Mouse (Mus musculus) liver, postnatal 0 days (tissue): Measurements from ENCODE around the gene Mecom. TPM values are rescaled to one million over a fixed set of nuclear protein-coding genes. Genes with fewer than 3 reads are reported as not detected.

ENCODE experiments used
- ATAC-seq: fragments of 200-750 bp; cut with Nextera tagmentation; 2 replicates; pipeline ENCODE4 v1.8.0; 2017; ENCODE audit warnings: mild to moderate bottlenecking, moderate library complexity
- DNase-seq: peaks from one replicate; pipeline ENCODE4 v3.0.0-alpha.2; 2016
- H3K27ac ChIP-seq: fragments of 300-500 bp; sonication (generic); 2 replicates; pipeline ENCODE4 v1.5.1; 2014; ENCODE audit warnings: antibody characterized with exemption, moderate library complexity, mild to moderate bottlenecking, low read depth
- H3K27me3 ChIP-seq: fragments of 300-500 bp; sonication (generic); 2 replicates; pipeline ENCODE4 v1.6.1; 2014; ENCODE audit warnings: low read length, control low read depth, mixed read lengths; ENCODE audit not compliant: insufficient read depth
- H3K36me3 ChIP-seq: fragments of 300-500 bp; sonication (generic); replicated peaks from 2 replicates; pipeline ENCODE4 v1.6.1; 2014; ENCODE audit warnings: mild to moderate bottlenecking, control low read depth, low read length, moderate library complexity, mixed read lengths; ENCODE audit not compliant: insufficient read depth
- H3K4me1 ChIP-seq: fragments of 300-500 bp; sonication (generic); 2 replicates; pipeline ENCODE4 v1.6.1; 2014; ENCODE audit warnings: antibody characterized with exemption, mild to moderate bottlenecking, control low read depth; ENCODE audit not compliant: insufficient read depth
- H3K4me2 ChIP-seq: fragments of 300-500 bp; sonication (generic); 2 replicates; pipeline ENCODE4 v1.6.1; 2014; ENCODE audit warnings: low read depth, mild to moderate bottlenecking, low read length, moderate library complexity, mixed read lengths
- H3K4me3 ChIP-seq: fragments of 300-500 bp; sonication (generic); 2 replicates; pipeline ENCODE4 v1.5.1; 2014; ENCODE audit warnings: low read depth, low read length
- H3K9ac ChIP-seq: fragments of 300-500 bp; sonication (generic); replicated peaks from 2 replicates; pipeline ENCODE4 v1.6.1; 2014; ENCODE audit warnings: mild to moderate bottlenecking, moderate library complexity
- H3K9me3 ChIP-seq: fragments of 300-500 bp; sonication (generic); 2 replicates; pipeline ENCODE4 v1.6.1; 2016; ENCODE audit warnings: mild to moderate bottlenecking, control low read depth, low read length, mixed read lengths
- CTCF ChIP-seq: sonication (generic); IDR thresholded peaks from 2 replicates; pipeline ENCODE4 v1.5.1; 2016; ENCODE audit warnings: antibody characterized with exemption, low read depth
- EP300 ChIP-seq: IDR thresholded peaks from 2 replicates; pipeline ENCODE4 v1.6.1; 2016; ENCODE audit warnings: antibody characterized with exemption, low read depth, mild to moderate bottlenecking
- WGBS: fragments of 180-500 bp; shearing (Covaris S2); extraction: QIAGEN DNeasy Blood & Tissue Kit; methylation state at CpG from one replicate; pipeline ENCODE4 v1.1.7; 2014; ENCODE audit not compliant: insufficient replicate concordance; 5-methylcytosine and 5-hydroxymethylcytosine counted together
- polyA plus RNA-seq: library from polyadenylated mRNA; unstranded; fragments of >200 nt; fragmentation: Nextera tagmentation; extraction: Ambion mirVana; gene quantifications from 2 replicates; pipeline ENCODE4 v1.2.1, GENCODE M21; 2015

Gene Mecom
- polyA plus RNA-seq, 1 experiment from 2014 or later: 0.89 TPM

DNA sequence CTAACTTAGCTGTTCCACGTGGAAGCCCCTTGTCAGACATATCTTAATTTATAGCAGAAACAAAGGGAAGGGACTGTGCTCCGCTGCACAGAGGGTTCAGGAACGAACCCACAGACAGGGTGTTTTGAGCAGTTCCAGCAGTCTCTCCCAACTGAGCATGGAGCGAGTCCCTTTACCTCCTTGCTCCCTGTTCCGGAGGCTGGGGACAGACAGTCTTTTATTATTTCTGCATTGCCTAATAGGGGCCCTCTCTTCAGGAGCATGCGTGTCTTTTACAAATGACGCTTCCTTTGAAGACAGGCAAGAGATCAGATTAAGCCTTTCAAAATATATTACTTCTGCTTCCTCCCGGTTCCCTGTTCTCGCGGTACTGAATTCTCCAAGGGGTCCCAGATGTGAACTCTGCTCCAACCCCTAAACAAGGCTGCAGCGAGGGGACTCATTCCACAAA, 403.8 kb downstream of the Mecom start:
- H3K4me1 ChIP-seq: peaks cover 4% of the 10 kb centered on the region; the same call in 1 of the 2 replicates
- no peak overlapping the region for H3K4me3 ChIP-seq
- ATAC-seq (no peak), DNase-seq (no peak)
- TF ChIP-seq EP300 (no peak), CTCF (no peak)
- no peaks in the 10 kb centered on the region for H3K27me3 ChIP-seq
- no peaks in the 10 kb centered on the region for H3K36me3 ChIP-seq
- no peak overlapping the region for H3K9ac ChIP-seq
- H3K9me3 ChIP-seq: no peaks in the 10 kb centered on the region
- no peak overlapping the region for H3K27ac ChIP-seq
- WGBS: 32% methylated on average over 11 of the region's 11 CpGs
- no peak overlapping the region for H3K4me2 ChIP-seq

DNA sequence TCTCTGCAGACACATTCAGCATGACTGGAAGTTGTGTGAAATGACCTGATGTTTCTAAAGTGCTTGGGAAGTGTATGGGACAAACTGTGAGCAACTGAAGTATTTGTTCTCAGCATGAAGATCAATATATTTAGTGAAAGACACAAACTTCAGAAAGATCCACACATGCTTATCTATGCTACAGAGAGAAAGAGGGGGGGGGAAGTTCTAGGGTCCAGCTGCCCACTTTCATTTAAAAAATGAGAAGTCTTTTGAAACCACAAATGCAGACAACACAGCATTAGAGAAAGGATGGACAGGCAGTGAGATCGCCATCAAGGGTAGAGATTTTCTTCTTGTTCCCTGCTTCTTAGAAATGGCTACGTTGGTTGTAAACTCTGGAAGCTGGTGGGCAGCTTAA, 404.4 kb downstream of the Mecom start:
- Histone ChIP-seq H3K27me3 (no peaks in the 10 kb centered on the region), H3K4me2 (no peak overlapping the region), H3K4me3 (no peak overlapping the region), H3K4me1 (peaks cover 4% of the 10 kb centered on the region; the same call in 1 of the 2 replicates), H3K36me3 (no peaks in the 10 kb centered on the region), H3K9me3 (no peaks in the 10 kb centered on the region), H3K9ac (no peak overlapping the region), H3K27ac (no peak overlapping the region)
- no peak for DNase-seq
- WGBS: 44% methylated on average over 2 of the region's 2 CpGs
- TF ChIP-seq CTCF: no peak
- no peak for TF ChIP-seq EP300
- no peak for ATAC-seq

DNA sequence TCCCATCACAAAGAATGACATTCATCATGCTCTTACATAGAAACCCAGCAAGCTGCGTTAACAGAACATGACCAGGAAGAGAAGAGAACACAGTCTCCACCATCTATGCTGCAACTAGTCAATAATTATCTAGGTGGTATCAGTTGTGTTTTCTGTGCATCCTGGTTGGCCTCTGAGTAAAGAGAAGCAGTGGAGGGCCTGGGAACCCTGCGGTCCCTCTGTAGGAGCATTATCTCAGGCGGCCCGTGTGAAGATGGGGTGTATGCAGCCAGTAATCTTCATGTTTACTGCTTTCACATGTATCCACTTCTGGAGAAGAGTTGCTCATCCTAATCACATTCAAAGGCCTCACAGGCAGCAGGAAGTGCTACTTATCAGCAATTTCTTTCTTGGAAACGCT, 407.5 kb downstream of the Mecom start:
- Histone ChIP-seq H3K27ac (no peak overlapping the region), H3K4me3 (no peak overlapping the region)
- WGBS: 40% methylated on average over 5 of the region's 5 CpGs

DNA sequence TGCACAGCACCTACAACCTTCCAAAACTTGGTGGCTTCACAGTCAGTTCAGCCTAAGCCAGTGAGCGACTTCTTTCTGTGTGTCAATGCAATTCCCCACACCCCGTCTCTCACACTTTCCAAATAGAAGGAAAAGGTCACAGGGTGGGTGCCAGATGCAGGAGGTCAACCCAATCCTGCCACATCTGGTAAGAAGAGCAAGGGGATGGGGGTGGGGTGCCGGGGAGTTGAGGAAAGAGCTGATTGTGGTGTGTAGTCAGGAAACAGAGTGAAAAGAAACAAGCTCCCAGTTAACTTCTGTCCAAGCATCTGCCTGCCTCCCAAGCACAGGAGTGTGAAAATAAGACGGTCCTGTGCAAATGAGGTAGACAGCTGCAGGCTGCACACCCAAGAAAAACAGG, 408.1 kb downstream of the Mecom start:
- TF ChIP-seq CTCF (no peak), EP300 (no peak)
- H3K4me1 ChIP-seq: peaks cover 4% of the 10 kb centered on the region; the same call in 1 of the 2 replicates
- no peak for DNase-seq
- no peak overlapping the region for H3K4me3 ChIP-seq
- H3K27ac ChIP-seq: no peak overlapping the region
- no peak for ATAC-seq
- no peaks in the 10 kb centered on the region for H3K36me3 ChIP-seq
- no peak overlapping the region for H3K9ac ChIP-seq
- no peaks in the 10 kb centered on the region for H3K9me3 ChIP-seq
- H3K27me3 ChIP-seq: no peaks in the 10 kb centered on the region
- WGBS: 53% methylated on average over 4 of the region's 4 CpGs
- H3K4me2 ChIP-seq: no peak overlapping the region

More for the DNA sequence above, 407.5 kb downstream of the Mecom start:
- no peak overlapping the region for H3K4me2 ChIP-seq
- no peaks in the 10 kb centered on the region for H3K27me3 ChIP-seq
- no peak for TF ChIP-seq CTCF
- no peak for TF ChIP-seq EP300
- no peak for DNase-seq
- H3K9ac ChIP-seq: no peak overlapping the region
- H3K9me3 ChIP-seq: no peaks in the 10 kb centered on the region
- H3K36me3 ChIP-seq: no peaks in the 10 kb centered on the region
- ATAC-seq: no peak
- peaks cover 4% of the 10 kb centered on the region; the same call in 1 of the 2 replicates for H3K4me1 ChIP-seq

DNA sequence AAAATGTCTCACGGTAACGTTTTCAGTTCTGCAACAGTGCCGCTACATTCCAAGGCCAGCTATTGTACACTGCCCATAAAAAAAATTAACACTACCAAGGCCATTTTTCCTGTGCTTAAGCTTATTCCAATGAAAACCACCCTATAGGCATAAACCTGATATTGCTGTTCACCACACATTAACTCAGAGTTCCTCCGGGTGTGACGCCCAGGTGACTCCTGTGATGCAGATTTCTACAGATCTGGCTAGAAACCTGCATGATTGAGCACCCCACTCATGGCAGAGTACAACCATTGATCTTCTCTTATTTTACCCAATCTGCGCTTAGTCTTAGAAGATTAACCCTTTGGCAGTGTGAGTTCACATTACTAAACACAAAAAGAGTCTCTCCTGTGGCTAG, 409.2 kb downstream of the Mecom start:
- H3K27me3 ChIP-seq: no peaks in the 10 kb centered on the region
- H3K27ac ChIP-seq: no peak overlapping the region
- peaks cover 4% of the 10 kb centered on the region; the same call in 1 of the 2 replicates for H3K4me1 ChIP-seq
- no peak overlapping the region for H3K9ac ChIP-seq
- no peaks in the 10 kb centered on the region for H3K9me3 ChIP-seq
- WGBS: 85% methylated on average over 6 of the region's 6 CpGs
- no peaks in the 10 kb centered on the region for H3K36me3 ChIP-seq
- DNase-seq (no peak), ATAC-seq (no peak)
- H3K4me3 ChIP-seq: no peak overlapping the region
- H3K4me2 ChIP-seq: no peak overlapping the region
- TF ChIP-seq EP300 (no peak), CTCF (no peak)

DNA sequence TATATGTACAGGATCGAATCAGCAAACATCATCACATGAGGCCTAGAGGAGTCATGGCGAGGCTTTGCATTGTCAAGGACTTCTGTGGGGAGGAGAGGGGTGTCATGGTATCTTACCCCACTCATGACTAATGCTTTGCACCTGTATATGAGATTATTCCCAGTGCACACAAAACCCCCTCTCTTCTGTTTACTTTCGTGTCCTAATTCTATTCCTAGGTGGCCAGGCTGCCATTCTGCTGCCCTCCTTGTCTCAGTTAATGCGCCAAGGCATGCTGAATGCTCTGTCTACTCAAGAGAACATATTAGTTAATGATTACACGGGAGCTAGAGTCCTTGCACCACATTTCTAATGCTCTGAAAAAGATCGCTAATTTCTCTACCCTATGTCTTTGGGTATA, 412.0 kb downstream of the Mecom start:
- H3K36me3 ChIP-seq: no peaks in the 10 kb centered on the region
- no peak overlapping the region for H3K27ac ChIP-seq
- no peak overlapping the region for H3K4me3 ChIP-seq
- 62% methylated on average over 6 of the region's 6 CpGs for WGBS
- no peaks in the 10 kb centered on the region for H3K27me3 ChIP-seq
- no peak overlapping the region for H3K4me2 ChIP-seq
- ATAC-seq (no peak), DNase-seq (no peak)
- TF ChIP-seq EP300 (no peak), CTCF (no peak)
- H3K9ac ChIP-seq: no peak overlapping the region
- H3K4me1 ChIP-seq: peaks cover 4% of the 10 kb centered on the region; the same call in 1 of the 2 replicates
- H3K9me3 ChIP-seq: no peaks in the 10 kb centered on the region

DNA sequence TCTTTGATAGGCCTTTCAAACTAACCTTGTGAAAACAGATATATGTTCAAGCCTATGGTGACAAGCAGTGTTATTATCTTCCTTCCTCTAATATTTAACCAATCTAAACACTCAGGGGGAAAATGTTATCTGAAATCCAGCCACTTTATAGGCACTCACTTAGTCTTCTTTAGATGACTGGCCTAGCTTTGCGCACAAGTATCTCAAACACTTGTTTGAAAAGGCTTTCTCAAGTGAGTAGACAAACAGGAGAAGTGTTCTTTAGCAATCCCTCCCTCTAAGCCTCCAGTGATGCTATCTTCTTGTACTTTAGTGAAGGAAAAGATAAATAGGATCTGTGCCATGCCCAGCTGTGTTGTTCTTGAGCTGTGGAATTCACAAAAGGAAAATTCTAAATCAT, 412.7 kb downstream of the Mecom start:
- Histone ChIP-seq H3K4me1 (no peaks in the 10 kb centered on the region), H3K9ac (no peak overlapping the region), H3K4me2 (no peak overlapping the region), H3K27me3 (no peaks in the 10 kb centered on the region), H3K4me3 (no peak overlapping the region), H3K9me3 (no peaks in the 10 kb centered on the region), H3K27ac (no peak overlapping the region), H3K36me3 (no peaks in the 10 kb centered on the region)
- TF ChIP-seq EP300: no peak
- no peak for TF ChIP-seq CTCF
- no peak for ATAC-seq
- 69% methylated on average over 1 of the region's 1 CpGs for WGBS
- no peak for DNase-seq
